Mouse (Mus musculus) urinary bladder, adult 2 months (tissue): ENCODE results near the gene Umod. TPM values are rescaled to one million over a fixed set of nuclear protein-coding genes. Genes with fewer than 3 reads are reported as not detected.

Experiments
- DNase-seq: peaks from one replicate; pipeline ENCODE4 v3.0.0; 2022; ENCODE audit warnings: low spot score
- polyA plus RNA-seq: library from polyadenylated mRNA; depleted of rRNA; stranded (reverse); fragments of >200 nt; gene quantifications from 2 replicates; pipeline ENCODE4 v1.2.3, GENCODE M21; 2012; rRNA removed

Gene Umod
- polyA plus RNA-seq, 1 experiment: not detected

DNA sequence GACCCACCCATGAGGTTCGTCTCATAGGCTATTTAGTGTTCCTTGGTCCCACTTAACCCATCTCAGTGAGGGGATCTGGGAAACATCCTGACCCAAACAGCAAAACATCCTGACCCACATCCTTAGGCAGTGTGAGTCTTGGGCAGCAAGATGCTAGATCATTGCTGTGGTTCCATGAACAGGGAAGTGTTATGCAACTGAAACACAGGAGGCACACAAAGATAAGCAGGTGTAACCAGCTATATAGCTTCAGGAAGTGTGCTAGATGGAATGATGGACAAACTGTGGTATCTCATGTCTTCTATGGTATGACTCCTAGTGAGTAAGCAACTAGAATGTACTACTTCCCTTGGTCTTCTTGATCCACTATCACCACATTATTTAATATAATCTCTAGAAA, 37.1 kb downstream of the Umod start:
- no peak for DNase-seq

DNA sequence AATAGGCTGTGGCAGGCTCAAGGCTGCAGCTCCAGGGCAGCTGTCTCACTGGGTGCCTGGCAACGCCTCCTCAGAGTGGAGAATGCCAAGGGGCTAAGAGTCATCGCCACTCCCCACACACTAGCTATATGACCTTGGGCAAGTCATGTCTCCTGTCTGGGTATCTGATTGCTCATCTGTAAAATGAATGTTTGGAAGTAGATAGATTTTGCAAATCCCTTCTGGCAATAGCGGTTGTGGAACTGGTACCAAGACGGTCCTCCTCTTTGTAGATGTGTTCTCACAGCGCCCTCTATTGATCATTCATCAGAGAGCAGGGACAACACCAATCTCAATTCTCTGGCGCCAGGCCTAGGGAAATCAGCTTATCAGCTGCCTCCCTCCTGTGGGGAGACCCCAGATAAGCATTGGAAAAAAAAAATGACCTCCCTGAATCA, 51.9 kb downstream of the Umod start:
- DNase-seq: no peak

DNA sequence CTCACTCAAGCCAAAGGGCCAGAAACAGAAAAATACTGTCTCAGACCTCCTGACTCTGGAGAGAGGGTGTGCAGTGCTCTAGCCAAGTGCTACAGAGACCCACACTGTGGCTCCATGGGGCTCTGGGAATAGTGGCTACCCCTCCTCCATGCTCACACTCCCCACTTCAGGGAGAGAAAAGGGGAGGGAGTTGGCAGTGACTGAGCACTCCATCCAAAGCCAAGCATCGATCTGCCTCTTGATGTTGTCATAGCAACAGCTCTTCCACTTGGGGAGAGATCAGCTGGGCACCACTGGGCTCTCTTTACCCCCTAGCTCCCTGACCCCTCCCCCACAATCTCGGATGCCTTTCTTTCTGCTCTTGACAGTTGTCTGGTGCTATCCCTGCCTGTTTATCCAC, 58.4 kb downstream of the Umod start:
- no peak for DNase-seq

DNA sequence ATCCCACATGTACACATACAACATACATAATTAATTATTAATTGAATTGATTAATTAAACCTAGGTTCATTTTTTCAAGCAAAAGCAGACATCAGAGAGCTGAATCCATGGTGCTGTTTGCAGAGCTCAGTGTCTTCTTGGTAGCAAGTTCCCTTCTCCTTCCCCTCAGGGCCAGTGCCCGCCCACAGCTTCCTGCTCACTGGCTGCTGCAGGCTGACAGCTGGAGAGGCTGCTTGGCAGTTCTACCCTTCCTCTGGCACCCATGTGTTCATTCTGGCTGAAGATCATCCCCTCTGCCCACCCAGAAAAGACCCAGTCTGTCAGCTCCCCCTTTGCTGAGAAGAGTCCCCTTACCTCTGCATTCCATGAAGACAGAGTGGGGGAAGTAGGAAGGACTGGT, 60.6 kb downstream of the Umod start:
- no peak for DNase-seq

Other genes with a start within 250 kb of the Umod start
- gene Gp2, start 20.0 kb downstream of the Umod start, polyA plus RNA-seq: 0.03 TPM in 1 of 2 replicates, not detected in the other
- 0.22 and 0.23 TPM in 2 replicates for gene Acsm5, start 40.2 kb upstream of the Umod start, polyA plus RNA-seq
- not detected in 2 replicates for gene Pdilt, start 44.2 kb upstream of the Umod start, polyA plus RNA-seq
- gene Acsm2, start 75.1 kb upstream of the Umod start, polyA plus RNA-seq: not detected in 2 replicates
- 0.04 TPM in 1 of 2 replicates, not detected in the other for gene Acsm1, start 127.7 kb upstream of the Umod start, polyA plus RNA-seq
- gene Acsm4, start 210.7 kb upstream of the Umod start, polyA plus RNA-seq: not detected in 2 replicates
- gene Thumpd1, start 241.5 kb upstream of the Umod start, polyA plus RNA-seq: 29.7 and 31.3 TPM in 2 replicates